ENCODE assay signal across 13 mouse cellular contexts in the genomic region with DNA sequence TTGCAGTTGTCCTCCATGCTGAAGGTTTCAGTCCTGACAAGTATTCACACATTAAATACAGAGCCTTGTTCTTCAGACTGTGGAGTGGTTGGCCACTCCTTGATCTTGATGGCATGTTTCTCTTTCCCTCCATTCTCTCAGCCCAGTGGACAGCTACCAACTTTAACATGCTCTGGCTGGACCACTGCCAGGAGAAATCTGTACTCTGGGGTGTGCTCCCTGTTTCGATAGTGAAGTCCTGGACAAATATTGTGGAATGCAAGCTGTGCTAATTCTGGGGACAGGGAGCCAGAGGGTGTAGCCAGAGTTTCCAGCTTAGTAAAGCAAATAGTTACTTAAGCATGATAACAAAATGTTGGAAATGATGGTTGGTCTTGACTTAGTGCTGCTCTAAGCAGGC. TPM values are rescaled to one million over a fixed set of nuclear protein-coding genes. Genes with fewer than 3 reads are reported as not detected.
DNase-seq lines count a peak whose midpoint lies in the region; ATAC-seq lines count a peak whose summit lies in the region.
"Had no signal": no experiment of that assay in that cellular context is flagged by ENCODE, and none has a peak within 500 bp of the region (broad histone marks: within the 10 kb centered on the region; RNA-seq: fewer than 3 reads in every experiment).

No protein-coding gene starts in this region.

- peak; percentile 17 to 20 for DNase-seq in cerebellum, postnatal 10 days
- DNase-seq in cerebellum, adult 8-10 months, result no peak
- peak; percentile 71 for DNase-seq in testis, postnatal 10 days (ENCODE audit: low spot score)
- DNase-seq in testis, postnatal 14 days (ENCODE audit: low spot score), result no peak
- peak; percentile 70 to 81 for DNase-seq in lung, adult 18-20 months
- no peak for DNase-seq in ovary, postnatal 14 days (ENCODE audit: low spot score)
- no peak for DNase-seq in thymus, postnatal 10 days (ENCODE audit: low spot score in 2 of 2)
- DNase-seq: cerebellum, adult 18-20 months; forebrain, postnatal 0 days; right cerebral cortex, postnatal 14 days; thymus, postnatal 25 days had no signal

- 0 out of 2 replicates have a peak, but pooled peaks cover 4% of the 10 kb centered on the region for H3K4me1 ChIP-seq in stomach, embryonic 16.5 days (ENCODE audit: control insufficient read depth, insufficient read depth, low read length)
- H3K4me1 ChIP-seq: embryonic facial prominence, embryonic 12.5 days had no signal

- WGBS in stomach, embryonic 16.5 days, result 26% methylated on average over 1 of the region's 1 CpGs

- no peaks in the 10 kb centered on the region for H3K27me3 ChIP-seq in stomach, embryonic 16.5 days (ENCODE audit: control insufficient read depth, insufficient read depth, low read length)
- H3K27me3 ChIP-seq: embryonic facial prominence, embryonic 12.5 days had no signal

- peak overlapping the region; percentile 61 for H3K27ac ChIP-seq in stomach, embryonic 16.5 days (ENCODE audit: low read length)
- H3K27ac ChIP-seq: embryonic facial prominence, embryonic 12.5 days had no signal

- peaks cover 1% of the 10 kb centered on the region for H3K36me3 ChIP-seq in stomach, embryonic 16.5 days (ENCODE audit: control insufficient read depth, insufficient read depth, low read length)

- ATAC-seq in stomach, embryonic 16.5 days (ENCODE audit: insufficient read depth, low FRiP score), result peak; percentile 90
- ATAC-seq: forebrain, postnatal 0 days had no signal

- H3K9me3 ChIP-seq in stomach, embryonic 16.5 days (replicated peaks; ENCODE audit: control insufficient read depth, low read length), result no peaks in the 10 kb centered on the region
- H3K9me3 ChIP-seq: embryonic facial prominence, embryonic 12.5 days had no signal

- H3K9ac ChIP-seq in stomach, embryonic 16.5 days (ENCODE audit: low read length), result no peak overlapping the region
- H3K9ac ChIP-seq: embryonic facial prominence, embryonic 12.5 days; forebrain, postnatal 0 days had no signal

- no peak overlapping the region for H3K4me3 ChIP-seq in stomach, embryonic 16.5 days (replicated peaks; ENCODE audit: low read length)
- H3K4me3 ChIP-seq: embryonic facial prominence, embryonic 12.5 days had no signal

- H3K4me2 ChIP-seq in stomach, embryonic 16.5 days (ENCODE audit: low read depth, low read length), result no peak overlapping the region
- H3K4me2 ChIP-seq: embryonic facial prominence, embryonic 12.5 days had no signal

RNA-seq across cellular contexts. Expression of a gene that starts 24.0 kb away (rescaled TPM):
- polyA plus RNA-seq in stomach, embryonic 16.5 days (2015; fragmentation: Nextera tagmentation; extraction: Ambion mirVana), result 10.5 and 12.1 TPM in 2 replicates

RNA-seq across cellular contexts. Expression of a gene that starts 28.5 kb away (rescaled TPM):
- polyA plus RNA-seq in stomach, embryonic 16.5 days (2015; fragmentation: Nextera tagmentation; extraction: Ambion mirVana), result 57.8 and 64.1 TPM in 2 replicates

Comparison
In these comparisons a context has a peak if more than half of its experiments do, and no peak if none do; other contexts are left out.
1. DNase-seq: peak in cerebellum, postnatal 10 days (2 of 2), testis, postnatal 10 days (single experiment) and lung, adult 18-20 months (2 of 2); none in cerebellum, adult 8-10 months (single experiment), testis, postnatal 14 days (single experiment), ovary, postnatal 14 days (single experiment) and thymus, postnatal 10 days (0 of 2).